Mouse (Mus musculus): Measurements from ENCODE around the gene Smyd5.
"Not testable (repeated sequence)": the region's sequence is repeated elsewhere in the genome, so short reads cannot be mapped to it uniquely, and the experiment has no call there.

Smyd5 gene

DNA sequence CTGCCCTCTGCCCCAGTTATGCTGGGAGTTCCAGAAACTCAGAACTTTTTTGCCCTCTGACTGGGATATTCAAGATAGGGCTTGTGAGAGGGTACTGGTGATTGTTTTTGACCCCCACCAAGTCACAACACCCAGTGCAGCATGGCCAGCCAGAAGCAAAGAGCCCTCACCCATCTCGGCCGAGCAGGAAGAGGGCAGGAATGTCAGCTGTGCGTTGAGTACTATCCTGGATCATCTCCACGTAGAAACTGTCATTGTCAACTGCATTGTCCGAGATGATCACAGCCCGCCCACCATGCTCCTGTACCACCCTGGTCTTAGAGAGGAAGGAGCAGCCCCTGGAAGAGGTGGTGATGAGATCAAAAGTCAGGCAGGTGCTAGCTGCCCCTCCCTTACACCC, 15.6 kb downstream of the Smyd5 start:
- no peak for DNase-seq (ENCODE audit: low read depth, low spot score)

DNA sequence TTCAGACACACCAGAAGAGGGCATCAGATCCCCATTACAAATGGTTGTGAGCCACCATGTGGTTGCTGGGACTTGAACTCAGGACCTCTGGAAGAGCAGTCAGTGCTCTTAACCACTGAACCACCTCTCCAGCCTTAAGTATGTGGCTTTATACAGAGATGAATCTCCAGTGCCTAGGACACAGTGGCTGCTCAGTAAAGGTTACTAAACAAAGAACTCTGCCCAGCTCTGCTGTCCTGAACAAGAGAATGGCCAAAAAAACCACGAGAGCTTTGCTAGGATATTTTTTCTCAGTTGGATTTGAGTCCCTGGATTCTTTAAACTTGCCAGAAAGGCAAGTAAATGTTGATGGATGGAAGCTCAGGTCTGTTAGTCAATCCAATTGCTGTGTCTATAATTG, 18.4 kb downstream of the Smyd5 start:
- DNase-seq (ENCODE audit: low read depth, low spot score), result not testable (repeated sequence)

GRCm38 (mm10) chr6:85450697-85451663, 19.2 kb downstream of the Smyd5 start, which contains the start of gene Cct7:
Gene Cct7 (plus strand): TSS chr6:85451514.
- DNase-seq (ENCODE audit: low read depth, low spot score), result peak; percentile 99

DNA sequence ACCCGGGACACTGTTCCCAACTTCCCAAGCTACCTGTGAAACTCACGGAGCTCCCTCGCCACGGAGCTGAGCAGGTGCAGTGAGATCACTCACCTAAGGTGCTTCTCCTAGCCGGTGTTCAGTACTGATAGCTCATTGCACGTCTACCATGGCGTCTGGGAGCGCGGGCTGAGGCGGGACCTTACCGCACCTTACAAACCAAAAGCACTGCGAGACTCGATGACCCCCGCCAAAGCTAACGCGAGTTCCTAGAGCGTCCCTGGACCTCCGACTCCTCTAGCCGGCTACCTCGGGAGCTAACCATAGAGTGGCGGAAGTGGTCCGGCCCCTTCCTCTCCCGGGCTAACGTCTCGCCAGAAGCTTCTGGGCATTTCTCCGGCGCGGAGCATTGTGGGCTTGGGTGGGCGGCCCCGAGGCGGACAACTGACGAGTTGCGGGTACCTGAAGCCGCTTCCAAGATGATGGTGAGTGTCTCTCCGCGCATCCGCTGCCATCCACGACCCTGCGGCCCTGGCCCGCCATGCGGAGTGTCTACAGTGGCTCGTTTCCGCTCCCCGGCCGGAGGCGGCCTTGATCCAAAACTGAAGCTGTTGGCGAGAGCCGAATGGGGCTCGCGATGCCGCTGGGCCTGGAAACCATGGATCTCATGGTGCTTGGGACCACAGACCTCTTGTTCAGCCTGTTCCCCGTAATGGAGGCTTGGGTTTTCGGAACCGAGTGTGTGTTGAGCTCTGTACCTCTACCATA, 20.0 kb downstream of the Smyd5 start, which contains the start of gene Pradc1:
Gene Pradc1, minus strand, starts transcription at position 307 of the 747 bp plus-strand sequence.
- DNase-seq (ENCODE audit: low read depth, low spot score), result peak; percentile 97

GRCm38 (mm10) chr6:85452411-85452665, 20.5 kb downstream of the Smyd5 start:
- no peak for DNase-seq (ENCODE audit: low read depth, low spot score)

DNA sequence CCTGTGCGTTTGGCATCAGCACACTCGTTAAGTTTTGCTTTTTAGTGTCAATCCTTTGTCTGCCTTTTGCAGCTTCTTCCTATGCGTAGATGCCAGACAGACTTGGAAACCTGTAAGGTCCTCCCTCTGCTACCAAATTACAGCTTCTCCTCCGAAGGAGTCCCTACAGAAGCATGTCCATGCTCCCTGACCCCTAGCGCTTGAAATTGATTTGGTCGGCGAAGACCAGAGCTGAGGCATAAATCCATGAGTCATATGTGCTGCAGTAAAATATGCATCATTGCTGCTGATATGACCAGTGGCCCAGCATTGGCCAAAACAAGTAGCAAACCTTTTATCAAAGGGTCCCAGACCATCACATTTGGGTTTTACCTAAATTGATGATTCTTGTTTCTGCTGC, 21.0 kb downstream of the Smyd5 start:
- no peak for DNase-seq (ENCODE audit: low read depth, low spot score)

- no peak for DNase-seq (ENCODE audit: low read depth, low spot score)
These were observed 27.8 kb downstream of the Smyd5 start for GRCm38 (mm10) chr6:85459621-85460020.

DNA sequence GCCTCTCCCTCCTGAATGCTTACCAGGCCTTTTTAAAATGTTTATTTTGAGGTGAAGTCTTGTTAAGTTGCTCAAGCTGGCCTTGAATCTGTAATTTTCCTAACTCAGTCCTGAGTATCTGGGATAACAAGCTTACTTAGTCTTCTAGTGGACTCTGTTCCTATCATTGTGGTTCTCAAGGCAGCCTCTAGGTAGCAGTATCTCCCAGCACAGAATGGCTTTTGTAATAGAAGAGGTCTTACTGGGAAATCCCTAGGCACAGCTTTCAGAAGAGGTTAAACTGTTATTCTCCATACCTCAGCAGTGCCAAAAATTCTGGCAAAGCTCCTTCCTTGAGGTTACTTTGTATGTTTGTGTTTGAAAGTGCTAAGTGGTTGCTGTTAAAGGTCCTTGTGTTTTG, 33.6 kb downstream of the Smyd5 start:
- DNase-seq (ENCODE audit: low read depth, low spot score), result no peak

DNA sequence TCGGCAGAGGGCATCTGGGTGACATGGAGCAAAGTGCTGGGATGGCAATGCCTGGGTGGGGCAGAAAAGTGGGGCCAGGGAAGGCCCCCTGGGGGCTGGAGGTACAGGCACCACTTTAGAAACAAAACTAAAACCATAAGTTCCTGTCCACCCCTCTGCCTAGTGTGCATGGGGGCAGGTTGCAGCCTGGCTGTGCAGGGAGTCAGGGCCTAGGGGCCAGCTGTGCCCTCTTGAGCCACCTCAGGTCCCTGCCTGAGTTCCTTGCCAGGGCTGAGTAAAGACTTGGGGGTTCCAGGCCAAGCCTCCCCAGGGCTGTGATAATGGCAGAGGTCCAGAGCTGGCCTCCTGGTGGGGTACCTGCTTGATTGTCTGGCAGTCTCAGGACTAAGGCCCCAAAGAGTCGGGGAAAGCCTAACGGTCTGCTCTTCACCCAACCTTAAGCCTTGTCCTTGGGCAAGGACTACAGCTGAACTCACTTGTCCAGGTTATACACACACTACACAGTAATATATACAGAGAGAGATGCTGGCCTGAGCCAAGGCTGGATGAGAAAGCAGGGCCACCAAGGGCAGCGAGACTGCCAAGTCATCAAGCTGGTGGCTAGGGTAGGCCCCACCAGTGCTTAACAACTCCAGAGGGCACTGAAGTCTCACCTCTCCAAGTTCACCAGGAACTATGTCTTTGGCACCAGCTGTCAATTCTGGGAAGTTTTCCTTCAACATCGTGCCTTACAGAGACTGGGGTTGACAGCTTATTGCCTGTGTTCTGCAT, 38.1 kb downstream of the Smyd5 start:
- no peak for DNase-seq (ENCODE audit: low read depth, low spot score)

DNA sequence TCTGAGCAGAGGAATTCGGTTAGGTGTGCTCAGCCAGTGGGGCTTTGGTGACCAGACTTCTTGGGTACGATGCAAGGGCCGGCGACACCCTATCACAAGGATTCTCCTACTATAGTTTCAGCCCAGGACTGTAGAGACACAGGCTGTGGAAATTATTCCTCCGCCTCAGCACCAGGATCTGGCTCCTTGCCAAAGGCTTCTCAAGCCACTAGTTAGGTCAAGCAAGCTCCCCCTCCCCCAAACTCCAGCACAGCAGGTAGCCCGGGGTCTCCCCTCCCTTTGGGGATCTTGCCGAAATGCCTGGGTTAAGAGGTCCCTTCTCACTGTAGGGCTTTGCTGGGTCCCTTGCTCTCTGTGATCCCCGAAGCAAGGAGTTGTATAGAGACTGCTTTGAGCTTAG, 40.2 kb downstream of the Smyd5 start:
- no peak for DNase-seq (ENCODE audit: low read depth, low spot score)

- DNase-seq (ENCODE audit: low read depth, low spot score), result no peak
These were observed 40.8 kb downstream of the Smyd5 start for GRCm38 (mm10) chr6:85472542-85472941.

- DNase-seq (ENCODE audit: low read depth, low spot score), result no peak
These were observed 43.8 kb downstream of the Smyd5 start for GRCm38 (mm10) chr6:85475581-85475980.

DNA sequence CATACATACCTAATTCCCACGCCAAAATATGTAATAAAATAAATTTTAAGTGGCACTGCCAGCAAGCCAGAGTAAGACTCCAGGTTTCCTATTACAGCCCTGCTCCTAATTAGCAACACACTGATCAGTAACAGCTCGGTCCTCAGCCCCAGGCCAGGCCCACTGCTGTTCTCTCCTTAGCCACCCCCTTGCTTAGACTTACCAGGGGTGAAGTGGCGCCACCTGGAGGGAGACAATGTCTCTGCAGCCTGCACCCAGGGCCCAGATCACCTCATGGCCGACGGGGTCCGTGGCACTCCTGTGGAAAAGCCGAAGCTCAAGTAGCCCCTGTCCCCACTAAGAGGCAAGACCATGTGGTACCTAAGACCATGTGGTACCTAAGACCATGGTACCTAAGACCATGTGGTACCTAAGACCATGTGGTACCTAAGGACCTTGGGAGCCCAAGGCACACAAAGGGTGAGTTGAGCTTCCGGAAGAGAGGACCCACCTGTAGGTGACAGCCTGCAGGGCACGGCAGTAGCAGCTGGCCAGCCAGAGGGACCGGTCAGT, 45.7 kb downstream of the Smyd5 start:
- DNase-seq (ENCODE audit: low read depth, low spot score), result peak; percentile 32

DNA sequence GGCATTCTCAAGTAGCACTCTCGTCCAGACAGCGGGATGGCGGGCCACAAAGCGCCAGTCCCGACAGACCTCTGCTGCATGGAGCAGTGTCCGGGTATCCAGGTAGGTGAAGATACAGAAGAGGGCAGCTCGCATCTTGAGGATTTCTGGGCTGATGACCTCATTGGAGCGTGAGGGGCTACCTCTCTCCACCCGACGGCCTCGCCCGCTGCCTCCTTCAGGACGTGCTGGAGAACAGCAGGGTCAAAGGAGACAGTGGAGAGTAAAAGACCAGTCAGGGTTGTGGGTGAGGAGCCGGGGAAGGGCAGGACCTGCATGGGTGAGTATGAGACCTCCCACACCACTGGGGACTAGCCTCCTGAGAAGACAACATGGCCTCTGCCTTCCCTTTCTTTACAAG, 46.6 kb downstream of the Smyd5 start:
- DNase-seq (ENCODE audit: low read depth, low spot score), result no peak

GRCm38 (mm10) chr6:85479979-85480378, 48.2 kb downstream of the Smyd5 start:
- DNase-seq (ENCODE audit: low read depth, low spot score), result no peak

- no peak for DNase-seq (ENCODE audit: low read depth, low spot score)
These were observed 48.9 kb downstream of the Smyd5 start for GRCm38 (mm10) chr6:85480685-85481084.

DNA sequence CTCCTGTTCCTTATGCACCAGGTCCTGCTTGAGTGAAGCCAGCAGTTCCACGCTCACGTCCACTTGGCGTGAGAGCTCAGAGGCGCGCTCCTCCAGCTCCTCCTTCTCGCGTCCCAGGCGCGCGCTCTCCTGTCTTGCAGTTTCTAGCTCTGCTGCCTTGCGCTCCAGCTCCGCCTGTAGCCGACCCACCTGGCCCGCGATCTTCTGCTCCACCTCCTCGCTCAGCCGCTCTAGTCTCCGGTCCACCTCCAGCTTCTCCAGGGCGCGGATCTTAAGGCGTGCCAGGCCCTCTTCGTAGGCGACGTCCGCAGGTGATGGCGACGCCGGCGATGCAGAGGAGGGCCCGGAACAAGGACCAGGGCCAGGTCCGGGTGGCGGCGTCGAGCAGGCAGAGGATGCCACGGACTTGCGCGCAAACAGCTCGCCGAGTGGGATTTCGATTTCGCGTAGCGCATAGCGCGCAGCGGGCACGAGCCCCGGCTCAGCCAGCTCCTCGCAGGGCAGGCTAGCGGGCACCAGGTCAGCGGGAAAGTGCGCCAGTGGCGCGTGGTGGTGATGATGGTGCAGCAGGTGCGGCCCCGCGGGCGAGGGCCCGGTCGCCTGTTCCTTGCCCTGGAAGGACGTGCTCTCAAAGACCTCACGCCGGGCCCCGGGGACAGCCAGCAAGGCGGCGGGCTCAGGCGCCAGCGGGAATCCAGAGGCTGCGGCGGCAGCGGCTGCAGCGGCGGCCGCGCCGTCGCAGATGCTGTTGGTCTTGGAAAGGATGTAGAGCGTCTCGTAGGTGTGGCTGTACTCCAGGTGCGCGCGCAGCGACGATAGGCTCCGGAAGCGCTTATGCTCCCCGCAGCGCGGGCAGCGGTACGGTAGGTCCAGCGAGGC, 52.3 kb downstream of the Smyd5 start:
- peak; percentile 52 for DNase-seq (ENCODE audit: low read depth, low spot score)

GRCm38 (mm10) chr6:85485738-85486137, 53.9 kb downstream of the Smyd5 start:
- no peak for DNase-seq (ENCODE audit: low read depth, low spot score)

GRCm38 (mm10) chr6:85488510-85488909, 56.7 kb downstream of the Smyd5 start:
- DNase-seq (ENCODE audit: low read depth, low spot score), result no peak

- no peak for DNase-seq (ENCODE audit: low read depth, low spot score)
These were observed 57.9 kb downstream of the Smyd5 start for GRCm38 (mm10) chr6:85489717-85490116.

- no peak for DNase-seq (ENCODE audit: low read depth, low spot score)
These were observed 58.5 kb downstream of the Smyd5 start for GRCm38 (mm10) chr6:85490252-85490651.
